ENCODE assay signal across 8 mouse cellular contexts in the genomic region with DNA sequence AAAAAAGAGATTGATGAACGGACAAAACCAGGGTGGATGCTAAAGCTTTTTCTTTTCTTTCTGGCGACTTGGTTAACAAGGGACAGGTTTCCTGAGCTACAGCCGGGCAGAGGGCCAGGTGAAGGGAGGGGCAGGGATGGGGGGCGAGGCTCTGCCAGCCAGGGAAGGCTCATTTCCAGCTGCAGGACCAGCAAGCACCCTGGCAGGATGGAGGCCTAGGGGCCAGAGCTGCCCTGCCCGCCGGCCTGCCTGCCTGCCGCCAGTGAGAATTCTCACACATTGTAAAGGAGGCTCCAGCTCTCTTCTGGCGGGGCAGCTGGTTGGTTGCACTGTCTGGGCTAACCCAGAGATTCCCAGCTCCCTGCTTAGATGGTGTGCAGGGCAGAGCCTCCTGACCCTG. TPM values are rescaled to one million over a fixed set of nuclear protein-coding genes. Genes with fewer than 3 reads are reported as not detected.
A peak's percentile ranks its signal among the peaks of the same experiment; 100 is the strongest.
DNase-seq lines count a peak whose midpoint lies in the region; ATAC-seq and TF ChIP-seq lines count a peak whose summit lies in the region.

No protein-coding gene starts in this region.

- ATAC-seq in forebrain, embryonic 11.5 days (replicated peaks; ENCODE audit: low FRiP score): no peak
- ATAC-seq in liver, embryonic 12.5 days: no peak
- no peak for ATAC-seq in liver, postnatal 0 days
- ATAC-seq in forebrain, postnatal 0 days: no peak

- DNase-seq in forebrain, embryonic 10.5 days (ENCODE audit: extremely low spot score, low spot score): no peak
- DNase-seq in forebrain, embryonic 11.5 days (ENCODE audit: low spot score): no peak
- no peak for DNase-seq in liver, postnatal 0 days
- peak; percentile 31 for DNase-seq in forebrain, postnatal 0 days
- DNase-seq in lung, postnatal 10 days: peak; percentile 59
- DNase-seq in frontal cortex, postnatal 10 days (ENCODE audit: low spot score in 2 of 2): no peak
- no peak for DNase-seq in spleen, postnatal 4 days (ENCODE audit: low spot score in 2 of 2)

- peaks cover 32% of the 10 kb centered on the region for H3K27me3 ChIP-seq in forebrain, embryonic 10.5 days (ENCODE audit: poor library complexity, severe bottlenecking)
- peaks cover 3% of the 10 kb centered on the region; the same call in 1 of the 2 replicates for H3K27me3 ChIP-seq in forebrain, embryonic 11.5 days (ENCODE audit: control insufficient read depth, insufficient read depth, low read length)
- peaks cover 73% of the 10 kb centered on the region for H3K27me3 ChIP-seq in liver, embryonic 12.5 days (replicated peaks)
- no peaks in the 10 kb centered on the region for H3K27me3 ChIP-seq in liver, postnatal 0 days (ENCODE audit: insufficient read depth, low read length)
- H3K27me3 ChIP-seq in forebrain, postnatal 0 days (ENCODE audit: insufficient read depth, low read length): no peaks in the 10 kb centered on the region; the same call in 1 of the 2 replicates

- no peak overlapping the region for H3K4me3 ChIP-seq in forebrain, embryonic 10.5 days
- no peak overlapping the region for H3K4me3 ChIP-seq in forebrain, embryonic 11.5 days (ENCODE audit: low read depth, low read length)
- H3K4me3 ChIP-seq in liver, embryonic 12.5 days: no peak overlapping the region
- H3K4me3 ChIP-seq in liver, postnatal 0 days (ENCODE audit: low read depth, low read length): no peak overlapping the region
- no peak overlapping the region for H3K4me3 ChIP-seq in forebrain, postnatal 0 days (ENCODE audit: low read depth, low read length)

- no peak overlapping the region for H3K4me2 ChIP-seq in forebrain, embryonic 11.5 days (ENCODE audit: low read depth, low read length, severe bottlenecking)
- no peak overlapping the region for H3K4me2 ChIP-seq in liver, embryonic 12.5 days
- no peak overlapping the region for H3K4me2 ChIP-seq in liver, postnatal 0 days (ENCODE audit: low read depth, low read length)
- H3K4me2 ChIP-seq in forebrain, postnatal 0 days (ENCODE audit: low read depth): no peak overlapping the region

- peak overlapping the region; percentile 77 for H3K27ac ChIP-seq in forebrain, embryonic 10.5 days
- no peak overlapping the region for H3K27ac ChIP-seq in forebrain, embryonic 11.5 days (ENCODE audit: low read depth, low read length)
- peak overlapping the region; percentile 27; the same call in 1 of the 2 replicates for H3K27ac ChIP-seq in liver, embryonic 12.5 days
- H3K27ac ChIP-seq in liver, postnatal 0 days (ENCODE audit: low read depth): no peak overlapping the region
- H3K27ac ChIP-seq in forebrain, postnatal 0 days (ENCODE audit: low read depth, low read length): no peak overlapping the region

- H3K9ac ChIP-seq in forebrain, embryonic 11.5 days (ENCODE audit: low read length): no peak overlapping the region
- no peak overlapping the region for H3K9ac ChIP-seq in liver, embryonic 12.5 days
- H3K9ac ChIP-seq in liver, postnatal 0 days (replicated peaks): no peak overlapping the region
- no peak overlapping the region for H3K9ac ChIP-seq in forebrain, postnatal 0 days

- peaks cover 66% of the 10 kb centered on the region for H3K4me1 ChIP-seq in forebrain, embryonic 10.5 days
- H3K4me1 ChIP-seq in forebrain, embryonic 11.5 days (replicated peaks; ENCODE audit: control insufficient read depth, insufficient read depth, low read length): peaks cover 10% of the 10 kb centered on the region; the same call in 1 of the 2 replicates
- peaks cover 27% of the 10 kb centered on the region for H3K4me1 ChIP-seq in liver, embryonic 12.5 days
- H3K4me1 ChIP-seq in liver, postnatal 0 days (ENCODE audit: insufficient read depth): peaks cover 10% of the 10 kb centered on the region
- H3K4me1 ChIP-seq in forebrain, postnatal 0 days (ENCODE audit: insufficient read depth): no peaks in the 10 kb centered on the region

- TF ChIP-seq EP300 in liver, postnatal 0 days (IDR thresholded peaks at IDR 0.05; ENCODE audit: low read depth): no peak

- 49% methylated on average over 8 of the region's 8 CpGs for WGBS in forebrain, embryonic 10.5 days
- 54% methylated on average over 8 of the region's 8 CpGs for WGBS in forebrain, embryonic 11.5 days
- 43% methylated on average over 8 of the region's 8 CpGs for whole genome bisulfite sequencing in liver, embryonic 12.5 days (ENCODE audit: insufficient replicate concordance)
- 61% methylated on average over 8 of the region's 8 CpGs for WGBS in liver, postnatal 0 days (ENCODE audit: insufficient replicate concordance)
- WGBS in forebrain, postnatal 0 days: 24% methylated on average over 8 of the region's 8 CpGs

- no peak for TF ChIP-seq CTCF in liver, postnatal 0 days (IDR thresholded peaks at IDR 0.05; ENCODE audit: low read depth)
- TF ChIP-seq CTCF in forebrain, postnatal 0 days (IDR thresholded peaks at IDR 0.05; ENCODE audit: low read depth): no peak

- H3K36me3 ChIP-seq in forebrain, embryonic 10.5 days (replicated peaks): no peaks in the 10 kb centered on the region
- H3K36me3 ChIP-seq in forebrain, embryonic 11.5 days (ENCODE audit: control insufficient read depth, insufficient read depth, low read length): no peaks in the 10 kb centered on the region
- H3K36me3 ChIP-seq in liver, embryonic 12.5 days: no peaks in the 10 kb centered on the region
- no peaks in the 10 kb centered on the region for H3K36me3 ChIP-seq in liver, postnatal 0 days (replicated peaks; ENCODE audit: insufficient read depth, low read length)
- no peaks in the 10 kb centered on the region for H3K36me3 ChIP-seq in forebrain, postnatal 0 days (ENCODE audit: insufficient read depth)

- H3K9me3 ChIP-seq in forebrain, embryonic 10.5 days: no peaks in the 10 kb centered on the region
- H3K9me3 ChIP-seq in forebrain, embryonic 11.5 days (ENCODE audit: control insufficient read depth, low read length): no peaks in the 10 kb centered on the region
- H3K9me3 ChIP-seq in liver, embryonic 12.5 days (replicated peaks): no peaks in the 10 kb centered on the region
- no peaks in the 10 kb centered on the region for H3K9me3 ChIP-seq in liver, postnatal 0 days (ENCODE audit: low read length)
- H3K9me3 ChIP-seq in forebrain, postnatal 0 days (ENCODE audit: low read length): no peaks in the 10 kb centered on the region

RNA-seq across cellular contexts. Expression of a gene that starts 24.1 kb away (rescaled TPM):
- polyA plus RNA-seq in forebrain, embryonic 10.5 days (2016; fragmentation: Nextera tagmentation; extraction: Ambion mirVana): 40.4 and 46.9 TPM in 2 replicates
- polyA plus RNA-seq in forebrain, embryonic 11.5 days (2014; fragmentation: Nextera tagmentation; extraction: Ambion mirVana): 25.1 and 27.8 TPM in 2 replicates
- 4.9 and 5.0 TPM in 2 replicates for polyA plus RNA-seq in liver, embryonic 12.5 days (2016; fragmentation: Nextera tagmentation; extraction: Ambion mirVana)
- polyA plus RNA-seq in liver, postnatal 0 days (2015; fragmentation: Nextera tagmentation; extraction: Ambion mirVana): 1.6 and 2.3 TPM in 2 replicates
- total RNA-seq in forebrain, postnatal 0 days (2014; rRNA removed): 1.3 and 1.4 TPM in 2 replicates
- 3.3 and 4.4 TPM in 2 replicates for polyA plus RNA-seq in forebrain, postnatal 0 days (2015; fragmentation: Nextera tagmentation; extraction: Ambion mirVana)

Comparison
In these comparisons a context has a peak if more than half of its experiments do, and no peak if none do; other contexts are left out.
1. DNase-seq: peak in forebrain, postnatal 0 days (single experiment) and lung, postnatal 10 days (single experiment); none in forebrain, embryonic 10.5 days (single experiment), forebrain, embryonic 11.5 days (single experiment), liver, postnatal 0 days (single experiment), frontal cortex, postnatal 10 days (0 of 2) and spleen, postnatal 4 days (0 of 2).
2. H3K27ac ChIP-seq: peak in forebrain, embryonic 10.5 days (single experiment) and liver, embryonic 12.5 days (single experiment); none in forebrain, embryonic 11.5 days (single experiment), liver, postnatal 0 days (single experiment) and forebrain, postnatal 0 days (single experiment).